Mouse (Mus musculus) natural killer cell, adult 2 months (primary cell): ENCODE results near the gene Nutf2.
A peak's percentile ranks its signal among the peaks of the same experiment; 100 is the strongest.

Source experiments
- DNase-seq, 2 experiments: peaks; one replicate each; pipeline ENCODE4 v3.0.0; 2022; ENCODE audit warnings: low spot score in 2 of 2

Gene Nutf2

DNA sequence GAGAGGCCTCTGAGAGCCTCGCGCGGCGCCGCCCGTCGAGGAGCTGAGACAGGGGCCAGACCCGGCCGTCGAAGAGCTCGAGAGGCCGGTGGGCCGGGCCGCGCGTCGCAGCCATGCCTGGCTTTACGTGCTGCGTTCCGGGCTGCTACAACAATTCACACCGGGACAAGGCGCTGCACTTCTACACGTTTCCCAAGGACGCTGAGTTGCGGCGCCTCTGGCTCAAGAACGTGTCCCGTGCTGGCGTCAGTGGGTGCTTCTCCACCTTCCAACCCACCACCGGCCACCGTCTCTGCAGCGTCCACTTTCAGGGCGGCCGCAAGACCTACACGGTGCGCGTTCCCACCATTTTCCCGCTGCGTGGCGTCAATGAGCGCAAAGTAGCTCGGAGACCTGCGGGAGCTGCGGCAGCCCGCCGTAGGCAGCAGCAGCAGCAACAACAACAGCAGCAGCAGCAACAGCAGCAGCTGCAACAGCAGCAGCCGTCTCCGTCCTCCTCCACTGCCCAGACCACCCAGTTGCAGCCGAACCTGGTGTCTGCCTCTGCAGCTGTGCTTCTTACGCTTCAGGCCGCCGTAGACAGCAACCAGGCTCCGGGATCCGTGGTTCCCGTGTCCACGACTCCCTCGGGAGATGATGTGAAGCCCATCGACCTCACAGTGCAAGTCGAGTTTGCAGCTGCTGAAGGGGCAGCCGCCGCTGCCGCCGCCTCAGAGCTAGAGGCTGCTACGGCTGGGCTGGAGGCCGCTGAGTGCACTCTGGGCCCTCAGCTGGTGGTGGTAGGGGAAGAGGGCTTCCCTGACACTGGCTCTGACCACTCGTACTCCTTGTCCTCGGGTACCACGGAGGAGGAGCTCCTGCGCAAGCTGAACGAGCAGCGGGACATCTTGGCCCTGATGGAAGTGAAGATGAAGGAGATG, 4.9 kb upstream of the Nutf2 start:
- peak; percentile 14 to 22 for DNase-seq

DNA sequence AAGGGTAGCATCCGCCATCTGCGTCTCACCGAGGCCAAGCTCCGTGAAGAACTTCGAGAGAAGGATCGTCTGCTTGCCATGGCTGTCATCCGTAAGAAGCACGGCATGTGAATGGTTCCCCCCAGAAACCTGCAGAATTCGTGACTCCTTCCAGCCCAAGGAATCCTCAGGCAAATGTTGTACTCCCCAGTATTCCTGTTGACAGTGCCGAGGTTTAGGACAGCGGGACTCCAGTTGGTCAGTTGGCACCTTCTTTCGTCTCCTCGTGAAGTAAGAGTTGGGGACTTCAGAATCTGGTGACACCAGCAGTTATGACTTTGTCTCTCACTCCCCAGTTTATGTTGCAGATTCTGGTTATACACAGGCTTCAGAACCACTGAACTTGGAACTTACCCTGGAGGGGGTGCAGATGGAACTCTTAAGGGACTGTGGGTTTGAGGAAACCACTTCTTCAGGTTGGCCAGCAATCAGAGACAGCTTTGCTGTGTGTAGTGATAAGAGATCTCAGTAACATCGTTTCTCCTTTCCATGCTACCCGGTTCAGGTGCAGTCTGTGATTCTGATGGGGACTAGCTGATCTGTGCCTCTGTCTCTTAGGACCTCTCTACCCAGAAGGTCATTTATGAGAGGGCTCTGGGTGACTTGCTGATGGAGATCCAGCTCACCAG, 4.1 kb upstream of the Nutf2 start:
- no peak for DNase-seq

DNA sequence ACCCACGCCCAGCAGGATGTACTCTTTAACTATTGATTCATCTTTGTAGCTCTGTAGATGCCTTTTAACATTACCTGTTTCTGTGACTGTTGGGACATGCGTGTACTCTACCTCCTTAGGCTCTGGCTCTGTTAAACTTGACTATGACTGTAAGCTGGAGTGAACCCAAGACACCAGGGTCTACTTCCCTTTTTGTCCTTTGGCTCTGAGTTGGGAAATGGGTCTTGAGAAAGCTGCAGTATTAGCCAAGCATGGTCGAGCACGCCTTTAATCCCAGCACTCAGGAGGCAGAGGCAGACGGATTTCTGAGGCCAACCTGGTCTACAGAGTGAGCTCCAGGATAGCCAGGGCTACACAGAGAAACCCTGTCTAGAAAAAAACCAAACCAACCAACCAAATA, 1.9 kb upstream of the Nutf2 start:
- no peak for DNase-seq

DNA sequence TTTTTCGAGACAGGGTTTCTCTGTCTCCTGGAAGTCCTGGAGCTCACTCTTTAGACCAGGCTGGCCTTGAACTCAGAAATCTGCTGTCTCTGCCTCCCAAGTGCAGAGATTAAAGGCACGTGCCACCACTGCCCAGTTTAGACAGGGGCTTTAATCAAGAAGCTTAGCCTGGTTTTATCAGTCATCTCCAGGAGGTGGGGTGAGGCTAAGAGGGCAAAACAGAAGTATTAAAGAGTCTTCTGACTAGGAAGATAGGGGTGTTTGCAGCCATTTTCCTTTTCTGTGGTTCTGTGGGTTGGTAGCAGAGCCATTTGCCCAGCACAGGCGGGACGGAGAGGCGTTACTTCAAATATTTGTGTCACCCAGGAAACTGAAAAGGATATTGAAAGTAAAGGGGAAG, 1.1 kb upstream of the Nutf2 start:
- DNase-seq: no peak

DNA sequence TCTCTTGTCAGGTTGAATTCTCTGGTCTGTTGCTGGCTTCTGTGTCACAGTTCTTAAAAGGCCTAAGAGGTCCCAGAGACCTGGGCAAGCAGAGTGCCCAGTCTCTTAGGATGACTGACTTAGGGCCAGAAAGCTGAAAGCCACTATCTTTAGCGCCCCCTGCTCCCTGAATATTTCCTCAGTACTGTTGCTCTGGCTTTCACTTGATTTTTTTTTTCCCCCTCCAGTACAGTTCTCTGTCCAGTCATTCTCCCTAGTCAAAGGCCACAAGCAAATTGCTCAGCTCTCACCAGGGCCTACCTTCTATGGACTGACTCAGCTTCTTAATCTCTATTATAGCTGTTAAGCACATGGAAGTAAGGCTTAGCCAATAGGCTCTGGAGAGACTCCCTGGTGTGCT, 1.6 kb downstream of the Nutf2 start:
- no peak for DNase-seq

DNA sequence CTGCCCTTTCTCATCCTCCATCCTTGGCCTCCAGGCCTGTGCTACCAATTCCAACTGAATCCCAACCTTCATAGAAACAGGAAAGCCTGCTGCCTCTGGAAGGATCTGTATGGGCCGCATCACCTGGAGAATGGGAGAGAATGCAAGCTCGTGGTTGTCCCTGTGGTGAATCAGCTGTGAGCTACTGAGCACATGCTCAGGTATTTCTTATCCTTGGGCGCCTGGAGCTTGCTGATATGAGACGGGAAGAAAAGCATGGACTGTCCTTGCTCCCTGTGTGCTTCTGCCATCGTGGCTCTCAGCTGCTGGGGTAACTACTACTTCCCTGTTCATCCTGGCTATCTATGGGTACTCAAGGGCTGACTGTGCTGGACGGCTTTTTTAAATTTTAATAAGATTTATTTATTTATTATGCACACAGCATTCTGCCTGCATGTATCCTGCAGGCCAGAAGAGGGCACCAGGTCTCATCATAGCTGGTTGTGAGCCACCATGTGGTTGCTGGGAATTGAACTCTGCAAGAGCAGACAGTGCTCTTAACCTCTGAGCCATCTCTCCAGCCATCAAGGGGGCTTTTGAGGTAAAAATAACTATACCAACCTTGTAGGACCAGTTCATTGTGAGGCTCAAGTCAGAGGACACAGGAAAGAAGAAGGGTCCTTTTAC, 6.1 kb downstream of the Nutf2 start:
- no peak for DNase-seq

DNA sequence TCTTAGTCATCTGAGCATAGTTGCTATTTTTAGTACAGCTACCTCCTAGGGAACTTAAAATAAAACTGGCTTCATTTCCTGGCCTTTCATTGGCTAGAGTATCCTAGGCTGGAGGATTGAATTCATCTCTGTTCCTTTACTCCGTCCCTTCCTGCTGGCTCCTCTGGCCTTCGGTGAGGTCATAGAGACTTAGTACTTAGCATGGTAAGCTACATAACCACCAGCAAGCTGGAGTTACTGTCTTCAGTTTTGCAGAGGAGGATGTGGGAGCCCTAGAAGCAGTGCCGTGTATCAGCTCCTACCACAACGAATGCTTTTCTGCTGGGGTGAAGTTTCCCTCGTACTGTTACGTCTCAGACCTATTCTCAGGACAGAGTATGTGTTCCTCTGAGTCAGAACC, 13.9 kb downstream of the Nutf2 start:
- DNase-seq: no peak

DNA sequence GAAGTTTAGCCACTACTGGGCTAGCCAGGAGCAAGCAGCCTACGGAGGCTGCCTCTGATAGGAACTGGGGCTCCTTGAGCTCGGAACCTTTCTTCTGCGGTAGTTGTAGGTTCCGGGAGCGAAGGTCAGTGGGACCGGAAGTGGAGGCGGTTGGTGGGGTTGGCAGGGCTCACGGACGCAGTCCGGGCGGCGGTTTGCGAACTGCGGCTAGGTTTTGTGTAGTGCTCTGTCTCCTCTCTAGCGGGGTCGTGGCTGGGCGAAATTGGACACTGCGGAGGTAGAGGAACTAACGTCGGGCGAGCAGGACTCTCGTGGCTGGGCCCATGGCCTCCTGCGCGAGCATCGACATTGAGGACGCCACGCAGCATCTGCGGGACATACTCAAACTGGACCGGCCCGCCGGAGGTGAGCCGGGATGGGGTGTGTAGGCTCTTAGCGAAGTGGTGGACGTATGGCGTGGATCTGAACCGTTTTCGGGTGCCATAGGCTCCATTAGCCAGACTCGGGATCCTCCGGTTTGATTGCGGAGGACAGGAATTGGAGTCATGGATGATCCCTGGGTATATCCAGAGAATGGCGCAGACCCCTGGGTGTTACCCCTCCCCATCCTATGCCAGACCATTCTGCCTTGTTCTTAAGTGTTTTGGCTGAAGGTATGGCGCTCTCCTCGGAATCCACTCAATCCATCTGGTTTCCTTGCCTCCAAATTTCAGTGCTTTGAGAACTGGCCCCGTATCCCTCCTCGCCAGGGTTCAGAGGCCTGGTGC, 20.6 kb downstream of the Nutf2 start, which contains the start of gene Edc4:
Gene Edc4, plus strand, starts transcription at position 128 of the 767 bp plus-strand sequence.
- peak; percentile 83 to 87 for DNase-seq

DNA sequence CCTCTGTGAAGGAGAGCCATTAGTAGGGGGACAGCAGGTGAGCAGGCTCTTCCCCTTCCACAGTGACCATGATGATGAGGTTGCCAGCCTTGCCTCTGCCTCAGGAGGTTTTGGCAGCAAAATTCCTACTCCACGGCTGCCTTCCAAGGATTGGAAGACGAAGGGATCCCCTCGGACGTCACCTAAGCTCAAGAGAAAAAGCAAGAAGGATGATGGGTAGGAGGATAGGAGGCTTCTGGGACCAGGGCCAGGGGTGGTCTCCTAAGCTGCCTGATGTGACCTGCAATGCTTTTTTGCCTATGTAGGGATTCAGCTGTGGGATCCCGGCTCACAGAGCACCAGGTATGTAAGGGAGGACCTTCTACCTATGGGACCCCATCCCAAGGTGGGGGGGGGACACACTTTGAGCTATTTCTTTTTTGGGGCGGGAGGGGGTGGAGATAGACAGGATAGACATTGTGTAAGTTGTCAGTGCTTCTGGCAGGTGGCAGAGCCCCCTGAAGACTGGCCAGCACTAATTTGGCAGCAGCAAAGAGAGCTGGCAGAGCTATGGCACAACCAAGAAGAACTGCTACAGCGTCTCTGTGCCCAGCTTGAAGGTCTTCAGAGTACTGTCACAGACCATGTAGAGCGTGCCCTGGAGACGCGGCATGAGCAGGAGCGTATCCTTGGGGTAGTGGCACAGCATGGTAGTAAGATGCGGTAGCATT, 29.5 kb downstream of the Nutf2 start:
- DNase-seq: no peak

DNA sequence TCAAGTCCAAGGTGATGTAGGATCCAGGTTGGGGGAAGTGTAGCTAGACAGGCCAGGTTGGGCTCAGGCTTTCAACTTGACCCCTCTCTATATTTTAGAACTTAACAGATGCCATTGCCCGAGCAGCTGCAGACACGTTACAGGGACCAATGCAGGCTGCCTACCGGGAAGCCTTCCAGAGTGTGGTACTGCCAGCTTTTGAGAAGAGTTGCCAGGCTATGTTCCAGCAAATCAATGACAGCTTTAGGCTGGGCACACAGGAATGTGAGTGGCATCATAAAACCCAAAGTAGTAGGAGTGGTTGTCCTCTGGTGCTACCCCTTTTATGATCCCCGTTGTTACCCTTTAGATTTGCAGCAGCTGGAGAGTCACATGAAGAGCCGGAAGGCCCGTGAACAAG, 30.5 kb downstream of the Nutf2 start:
- DNase-seq: no peak

DNA sequence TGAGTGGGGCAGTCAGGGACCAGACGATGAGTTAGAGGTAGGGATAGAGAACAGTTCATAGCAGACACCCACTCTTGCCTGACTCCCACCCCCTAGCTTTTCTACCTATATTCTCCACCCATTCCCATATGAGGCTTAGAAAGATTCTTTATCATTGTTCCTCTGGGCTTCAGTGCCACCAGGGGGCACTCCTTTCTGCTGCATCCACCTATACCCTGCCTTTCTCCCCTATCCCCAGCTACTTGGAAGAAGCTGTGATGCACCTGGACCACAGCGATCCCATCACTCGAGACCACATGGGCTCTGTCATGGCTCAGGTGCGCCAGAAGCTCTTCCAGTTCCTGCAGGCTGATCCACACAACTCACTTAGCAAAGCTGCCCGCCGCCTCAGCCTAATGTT, 32.1 kb downstream of the Nutf2 start:
- DNase-seq: peak in 1 of 2 experiments; percentile 20

DNA sequence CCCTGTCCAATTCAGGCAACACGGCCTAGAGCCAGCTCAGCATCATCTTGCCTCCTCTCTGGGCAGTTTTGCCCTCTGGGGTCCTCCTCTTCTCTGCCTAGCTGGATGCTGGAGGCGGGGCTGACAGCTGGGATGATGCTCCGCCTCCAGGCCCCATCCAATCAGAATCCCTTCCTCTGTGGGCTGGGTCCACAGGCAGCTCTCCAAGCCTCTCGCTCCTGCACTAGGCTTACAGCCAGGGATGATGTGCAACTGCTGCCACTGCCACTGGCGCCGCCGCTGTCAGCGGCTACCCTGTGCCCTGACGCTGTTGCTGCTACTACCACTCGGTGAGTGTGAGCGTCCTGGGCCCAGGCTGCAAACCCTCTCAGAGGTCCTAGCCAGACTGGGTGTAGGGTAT, 33.0 kb downstream of the Nutf2 start, which contains the start of gene Nrn1l:
Gene Nrn1l, plus strand, starts transcription at position 229 of the 400 bp plus-strand sequence.
- no peak for DNase-seq

DNA sequence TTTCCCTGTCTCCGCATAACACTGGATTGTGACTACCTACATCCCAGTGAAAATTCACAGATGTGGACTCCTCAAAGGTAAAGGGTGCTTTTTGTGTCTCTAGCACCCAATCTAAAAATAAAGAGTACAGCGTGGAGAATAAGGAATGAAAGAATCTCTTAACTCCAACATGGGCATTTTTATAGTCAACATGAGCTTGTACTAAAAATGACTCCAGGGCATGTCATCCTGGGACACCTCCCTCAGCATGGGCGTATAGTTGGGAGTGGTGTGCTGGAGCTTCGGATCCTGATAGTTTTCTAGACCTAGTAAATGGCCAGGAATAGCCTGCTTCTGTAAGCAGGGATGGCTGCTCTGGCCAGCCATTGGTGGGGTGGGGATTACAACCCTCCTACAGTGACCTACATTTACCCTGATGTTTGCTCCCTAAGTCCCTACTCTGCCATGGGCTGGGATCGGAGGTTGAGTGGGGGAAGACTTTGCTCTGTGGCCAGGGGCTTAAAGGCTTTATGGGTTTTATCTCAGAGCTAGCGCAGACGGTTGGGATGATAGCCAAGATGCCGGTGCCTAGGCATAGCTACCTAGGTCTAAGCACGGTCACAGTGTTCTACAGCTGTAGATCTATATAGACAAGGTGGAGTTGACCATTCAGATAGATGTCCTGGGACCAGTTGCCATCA, 37.6 kb downstream of the Nutf2 start:
- DNase-seq: no peak

DNA sequence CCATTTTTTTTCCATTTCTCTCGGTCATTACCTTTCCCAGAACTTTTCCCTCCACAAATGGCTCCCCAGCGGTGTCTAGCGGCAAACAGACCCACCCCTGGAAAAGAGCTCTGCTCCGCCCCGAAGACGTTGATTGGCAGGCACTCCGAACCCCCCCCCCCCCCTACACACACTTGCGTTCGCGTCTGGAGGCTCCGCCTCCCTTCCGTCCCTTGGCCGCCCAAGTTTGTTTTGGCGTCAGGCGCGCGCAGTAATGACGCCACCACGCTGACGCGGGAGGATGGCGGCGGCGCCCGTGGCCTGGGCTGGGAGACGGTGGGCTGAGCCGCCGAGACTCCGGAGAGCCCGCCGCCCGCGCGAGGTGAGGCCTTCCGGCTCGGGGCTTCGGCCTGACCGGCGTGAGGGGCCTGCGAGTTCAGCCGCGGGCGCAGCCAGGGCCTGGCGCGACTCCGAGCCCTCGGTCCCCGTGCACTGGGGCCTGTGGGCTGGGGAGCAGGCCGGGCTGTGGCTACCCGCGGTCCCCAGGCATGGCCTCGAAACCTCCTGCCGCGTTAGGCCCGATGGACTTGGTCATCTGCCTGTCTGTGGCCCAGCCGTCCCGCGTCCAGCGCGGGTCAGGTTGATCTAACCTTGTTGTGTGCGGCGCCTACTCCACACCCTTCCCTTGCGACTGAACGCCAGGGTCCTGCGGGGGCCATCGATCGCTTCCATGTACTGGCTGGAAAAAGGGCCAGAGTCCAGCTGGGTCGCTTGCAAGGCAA, 40.0 kb downstream of the Nutf2 start, which contains the start of gene Pskh1:
Gene Pskh1, plus strand, starts transcription at position 262 of the 761 bp plus-strand sequence.
- DNase-seq: peak; percentile 87 to 90

DNA sequence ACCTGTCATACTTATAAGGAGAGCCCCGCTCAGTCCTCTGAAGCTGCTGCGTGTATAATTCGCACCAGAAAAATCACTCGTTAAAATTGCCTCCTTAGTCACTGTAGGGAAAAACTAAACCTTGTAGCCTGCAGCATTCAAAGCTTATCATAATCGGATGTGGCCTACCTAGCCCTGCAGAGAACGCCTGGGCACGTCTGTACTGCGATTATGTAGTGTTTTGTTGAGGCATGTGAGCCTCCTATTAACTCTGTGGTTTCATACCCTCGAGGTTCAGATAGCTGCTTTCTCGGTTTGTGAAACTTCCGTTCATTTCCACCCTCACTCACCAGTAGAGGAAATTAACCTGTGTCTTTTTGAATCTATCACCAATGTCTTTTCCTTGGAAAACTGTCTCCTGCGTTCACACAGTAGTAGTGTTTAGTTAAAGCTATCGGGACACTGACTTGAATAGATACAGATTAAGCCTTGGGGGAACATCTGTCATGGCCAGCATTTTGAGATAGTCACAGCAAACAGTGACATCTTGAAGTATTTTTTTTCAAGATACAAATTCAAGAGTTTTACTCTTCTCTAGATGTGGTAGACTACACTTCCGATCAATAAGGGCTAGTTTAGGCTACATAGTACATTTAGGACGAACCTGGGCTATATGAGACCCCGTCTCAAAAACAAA, 40.7 kb downstream of the Nutf2 start:
- DNase-seq: peak; percentile 54 to 58

DNA sequence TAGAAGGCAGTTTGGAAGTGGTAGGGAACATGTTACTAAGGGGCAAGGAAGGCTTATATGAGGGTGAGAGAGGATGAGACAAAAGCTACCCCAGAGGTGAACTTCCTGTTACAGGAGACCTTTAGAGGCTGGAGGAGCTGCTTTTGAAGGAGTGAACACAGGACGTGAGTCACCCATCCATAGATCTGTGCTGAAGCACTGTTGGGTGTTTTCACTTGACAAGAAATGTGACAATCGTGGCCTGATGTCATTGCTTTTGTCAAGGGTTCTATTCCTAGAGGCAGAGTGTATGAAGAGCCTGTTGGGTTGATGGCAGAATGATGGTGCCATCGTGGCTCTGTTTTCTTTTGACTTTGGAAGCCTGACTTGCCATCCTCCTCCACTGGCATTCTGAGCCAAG, 59.0 kb downstream of the Nutf2 start:
- peak in 1 of 2 experiments; percentile 10 for DNase-seq

DNA sequence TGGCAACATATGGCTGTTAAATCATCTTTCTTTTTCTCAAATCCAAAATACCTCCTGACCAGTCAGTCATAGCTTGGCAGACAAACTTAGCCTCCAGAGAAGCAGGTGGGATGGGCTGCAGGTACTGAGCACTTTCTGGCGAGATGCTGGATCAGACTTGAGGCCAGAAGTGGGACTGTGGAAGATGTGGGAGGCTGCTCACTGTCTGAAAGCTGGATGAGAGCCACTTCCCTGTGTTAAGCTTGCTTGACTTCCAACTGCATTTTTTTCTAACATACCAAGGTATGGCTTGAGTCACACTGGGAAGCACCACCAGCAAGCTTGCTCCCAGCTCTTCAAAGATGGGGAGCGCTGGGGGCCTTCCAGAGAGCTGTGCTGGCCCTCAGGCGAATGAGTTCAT, 64.7 kb downstream of the Nutf2 start:
- no peak for DNase-seq
